Mouse (Mus musculus) stomach, postnatal 0 days (tissue): ENCODE data around the gene Cep250.

Source experiments
- CTCF ChIP-seq: IDR thresholded peaks from 2 replicates; pipeline ENCODE4 v1.5.1; 2016; ENCODE audit warnings: antibody characterized with exemption, low read depth, mild to moderate bottlenecking, moderate library complexity
- EP300 ChIP-seq: optimal IDR thresholded peaks from 2 replicates; pipeline ENCODE3; 2016; ENCODE audit warnings: antibody characterized with exemption

- no peak for TF ChIP-seq CTCF
- no peak for TF ChIP-seq EP300
These were observed 83.1 kb downstream of the Cep250 start for GRCm38 (mm10) chr2:156039390-156039789.
